Mouse (Mus musculus) megakaryocyte progenitor cell, adult 5-6 weeks (primary cell): ENCODE results near the gene Klhl41. TPM values are rescaled to one million over a fixed set of nuclear protein-coding genes. Genes with fewer than 3 reads are reported as not detected.
A peak's percentile ranks its signal among the peaks of the same experiment; 100 is the strongest.

ENCODE experiments used
- ATAC-seq: replicated peaks from 2 replicates; pipeline ENCODE4 v1.8.0; 2016; ENCODE audit warnings: mild to moderate bottlenecking, moderate TSS enrichment, inconsistent platforms; ENCODE audit not compliant: poor library complexity
- total RNA-seq, 2 experiments: library from RNA; stranded (forward) in 1 of 2; stranded (reverse) in 1 of 2; fragments of 157-497, 149-512 nt in 1 of 2; fragments of 200-1000 nt in 1 of 2; gene quantifications; 2 replicates each; pipeline versions ENCODE4 v1.2.3 to v1.2.4; 2015 to 2017

Klhl41 gene
- total RNA-seq, 2 experiments from 2014 or later: not detected

GRCm38 (mm10) chr2:69681931-69682330 lies 12.0 kb downstream of the Klhl41 start:
- no peak for ATAC-seq

- ATAC-seq: no peak
These were observed 13.3 kb downstream of the Klhl41 start for GRCm38 (mm10) chr2:69683036-69683805.

GRCm38 (mm10) chr2:69684488-69684887 lies 14.6 kb downstream of the Klhl41 start:
- ATAC-seq: no peak

GRCm38 (mm10) chr2:69690214-69690613 lies 20.3 kb downstream of the Klhl41 start:
- ATAC-seq: no peak

- ATAC-seq: no peak
These were observed 20.9 kb downstream of the Klhl41 start for GRCm38 (mm10) chr2:69690843-69691242.

- peak; percentile 71 for ATAC-seq
These were observed 23.6 kb downstream of the Klhl41 start for GRCm38 (mm10) chr2:69693501-69693900.

GRCm38 (mm10) chr2:69700446-69700845 lies 30.5 kb downstream of the Klhl41 start:
- no peak for ATAC-seq

GRCm38 (mm10) chr2:69712171-69712570 lies 42.3 kb downstream of the Klhl41 start:
- no peak for ATAC-seq

GRCm38 (mm10) chr2:69712981-69713625 lies 43.2 kb downstream of the Klhl41 start, which contains the start of gene Fastkd1:
Gene Fastkd1 (minus strand): TSS chr2:69713516.
- peak; percentile 99 for ATAC-seq

GRCm38 (mm10) chr2:69713626-69714014 lies 43.7 kb downstream of the Klhl41 start:
- ATAC-seq: no peak

GRCm38 (mm10) chr2:69714126-69714525 lies 44.2 kb downstream of the Klhl41 start:
- ATAC-seq: no peak

GRCm38 (mm10) chr2:69716483-69716882 lies 46.6 kb downstream of the Klhl41 start:
- ATAC-seq: peak; percentile 59

- no peak for ATAC-seq
These were observed 49.2 kb downstream of the Klhl41 start for GRCm38 (mm10) chr2:69719121-69719520.

GRCm38 (mm10) chr2:69722273-69722649 lies 52.3 kb downstream of the Klhl41 start, which contains the start of gene Ppig:
Gene Ppig (plus strand): TSS chr2:69722545.
- no peak; the same call in 1 of the 2 replicates for ATAC-seq

- peak; percentile 91 for ATAC-seq
These were observed 53.0 kb downstream of the Klhl41 start for GRCm38 (mm10) chr2:69722650-69723518.

- no peak; the same call in 1 of the 2 replicates for ATAC-seq
These were observed 53.6 kb downstream of the Klhl41 start for GRCm38 (mm10) chr2:69723519-69723825.

Other genes with a start within 250 kb of the Klhl41 start
- not detected in 2 replicates for gene Lrp2, start 84.1 kb upstream of the Klhl41 start, total RNA-seq (2015)
- under 0.01 TPM in 1 of 2 replicates, not detected in the other for gene Lrp2, start 84.1 kb upstream of the Klhl41 start, total RNA-seq (2017)
- 6.8 and 8.9 TPM in 2 replicates for gene Bbs5, start 22.9 kb upstream of the Klhl41 start, total RNA-seq (2015)
- gene Bbs5, start 22.9 kb upstream of the Klhl41 start, total RNA-seq (2017): 4.6 and 5.2 TPM in 2 replicates
- gene Fastkd1, start 43.4 kb downstream of the Klhl41 start, total RNA-seq (2015): 21.3 and 21.8 TPM in 2 replicates
- gene Fastkd1, start 43.4 kb downstream of the Klhl41 start, total RNA-seq (2017): 16.7 and 17.0 TPM in 2 replicates
- 136 and 142 TPM in 2 replicates for gene Ppig, start 52.4 kb downstream of the Klhl41 start, total RNA-seq (2015)
- gene Ppig, start 52.4 kb downstream of the Klhl41 start, total RNA-seq (2017): 70.5 and 131 TPM in 2 replicates
- 1.8 and 2.5 TPM in 2 replicates for gene Ccdc173, start 119.5 kb downstream of the Klhl41 start, total RNA-seq (2015)
- gene Ccdc173, start 119.5 kb downstream of the Klhl41 start, total RNA-seq (2017): 0.54 and 3.3 TPM in 2 replicates
- gene Phospho2, start 119.5 kb downstream of the Klhl41 start, total RNA-seq (2015): 24.5 and 25.3 TPM in 2 replicates
- gene Phospho2, start 119.5 kb downstream of the Klhl41 start, total RNA-seq (2017): 21.9 and 25.0 TPM in 2 replicates
- 15.1 and 18.7 TPM in 2 replicates for gene Klhl23, start 151.8 kb downstream of the Klhl41 start, total RNA-seq (2015)
- 28.6 and 30.4 TPM in 2 replicates for gene Klhl23, start 151.8 kb downstream of the Klhl41 start, total RNA-seq (2017)
- gene Ssb, start 191.4 kb downstream of the Klhl41 start, total RNA-seq (2015): 421 and 424 TPM in 2 replicates
- 505 and 604 TPM in 2 replicates for gene Ssb, start 191.4 kb downstream of the Klhl41 start, total RNA-seq (2017)
- gene Mettl5, start 215.5 kb downstream of the Klhl41 start, total RNA-seq (2015): 41.4 and 42.9 TPM in 2 replicates
- gene Mettl5, start 215.5 kb downstream of the Klhl41 start, total RNA-seq (2017): 35.3 and 44.0 TPM in 2 replicates
- gene Ubr3, start 227.1 kb downstream of the Klhl41 start, total RNA-seq (2015): 34.8 and 42.0 TPM in 2 replicates
- 31.7 and 45.8 TPM in 2 replicates for gene Ubr3, start 227.1 kb downstream of the Klhl41 start, total RNA-seq (2017)